ENCODE assay signal across 18 mouse cellular contexts in the genomic region with DNA sequence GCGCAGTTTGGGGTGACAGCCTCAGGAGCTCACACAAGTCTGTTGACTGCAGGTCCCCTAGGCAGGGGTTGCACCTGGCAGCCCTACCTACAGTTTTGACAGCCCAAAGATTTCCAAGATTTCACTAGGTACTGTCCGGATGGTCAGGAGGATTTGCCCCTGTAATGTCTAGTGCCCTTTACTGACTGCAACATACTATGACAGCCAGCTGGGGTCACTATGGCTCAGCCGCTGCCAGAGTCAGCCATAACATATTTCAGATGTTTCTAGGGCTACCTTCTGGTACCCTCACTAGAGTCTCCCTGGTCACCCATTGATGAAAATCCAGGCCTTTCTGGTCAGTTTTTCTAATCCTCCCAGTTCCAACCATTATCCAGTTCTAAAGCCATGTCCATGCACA. TPM values are rescaled to one million over a fixed set of nuclear protein-coding genes. Genes with fewer than 3 reads are reported as not detected.
A peak's percentile ranks its signal among the peaks of the same experiment; 100 is the strongest.
DNase-seq lines count a peak whose midpoint lies in the region; ATAC-seq and TF ChIP-seq lines count a peak whose summit lies in the region.
"Had no signal": no experiment of that assay in that cellular context is flagged by ENCODE, and none has a peak within 500 bp of the region (broad histone marks: within the 10 kb centered on the region; RNA-seq: fewer than 3 reads in every experiment).

No protein-coding gene starts in this region.

- no peaks in the 10 kb centered on the region for H3K9me3 ChIP-seq in hindbrain, postnatal 0 days (ENCODE audit: low read length)
- no peaks in the 10 kb centered on the region for H3K9me3 ChIP-seq in hindbrain, embryonic 11.5 days (ENCODE audit: control insufficient read depth, low read length)
- H3K9me3 ChIP-seq in midbrain, postnatal 0 days (ENCODE audit: low read length), result no peaks in the 10 kb centered on the region
- no peaks in the 10 kb centered on the region for H3K9me3 ChIP-seq in midbrain, embryonic 10.5 days (replicated peaks)
- H3K9me3 ChIP-seq: intestine, embryonic 15.5 days; limb, embryonic 13.5 days had no signal

- no peak overlapping the region for H3K9ac ChIP-seq in hindbrain, postnatal 0 days (replicated peaks; ENCODE audit: low read length)
- no peak overlapping the region for H3K9ac ChIP-seq in hindbrain, embryonic 11.5 days (ENCODE audit: low read depth, low read length)
- H3K9ac ChIP-seq in midbrain, postnatal 0 days (replicated peaks; ENCODE audit: low read length, poor library complexity, severe bottlenecking), result no peak overlapping the region
- H3K9ac ChIP-seq: intestine, embryonic 15.5 days; limb, embryonic 13.5 days had no signal

- no peak for DNase-seq in hindbrain, postnatal 0 days (ENCODE audit: low spot score)
- DNase-seq in hindbrain, embryonic 11.5 days (ENCODE audit: low spot score), result no peak
- DNase-seq in midbrain, postnatal 0 days (ENCODE audit: low spot score), result no peak
- DNase-seq in midbrain, embryonic 10.5 days (ENCODE audit: low spot score), result no peak
- no peak for DNase-seq in urinary bladder, postnatal 36 days (ENCODE audit: low spot score in 2 of 2)
- DNase-seq in kidney, postnatal 10 days, result no peak
- no peak for DNase-seq in heart, postnatal 14 days
- DNase-seq: cerebellum, postnatal 36 days; gastrocnemius, postnatal 36 days had no signal

- H3K27ac ChIP-seq in hindbrain, postnatal 0 days, result no peak overlapping the region
- no peak overlapping the region for H3K27ac ChIP-seq in hindbrain, embryonic 11.5 days (ENCODE audit: low read depth, low read length)
- H3K27ac ChIP-seq in midbrain, postnatal 0 days (ENCODE audit: low read depth, low read length), result no peak overlapping the region
- no peak overlapping the region for H3K27ac ChIP-seq in midbrain, embryonic 10.5 days (replicated peaks)
- H3K27ac ChIP-seq: intestine, embryonic 15.5 days; limb, embryonic 13.5 days had no signal

- no peak for ATAC-seq in hindbrain, postnatal 0 days
- no peak for ATAC-seq in hindbrain, embryonic 11.5 days (ENCODE audit: low FRiP score)
- ATAC-seq in midbrain, postnatal 0 days (ENCODE audit: low FRiP score), result no peak
- peak; percentile 42; the same call in 1 of the 2 replicates for ATAC-seq in common myeloid progenitor, adult 5-6 weeks (replicated peaks; ENCODE audit: low read depth, poor library complexity, severe bottlenecking)
- ATAC-seq: activated CD4-positive, CD25-positive, alpha-beta regulatory T cell, adult 4 months; intestine, embryonic 15.5 days had no signal

- H3K4me2 ChIP-seq in hindbrain, postnatal 0 days (ENCODE audit: low read depth, low read length), result no peak overlapping the region
- H3K4me2 ChIP-seq in hindbrain, embryonic 11.5 days (replicated peaks; ENCODE audit: low read depth, low read length), result no peak overlapping the region
- no peak overlapping the region for H3K4me2 ChIP-seq in midbrain, postnatal 0 days (ENCODE audit: low read depth, low read length, poor library complexity, severe bottlenecking)
- H3K4me2 ChIP-seq: intestine, embryonic 15.5 days; limb, embryonic 13.5 days had no signal

- peak; percentile 56 for TF ChIP-seq CTCF in hindbrain, postnatal 0 days (IDR thresholded peaks at IDR 0.05; ENCODE audit: low read depth)
- peak; percentile 42 for TF ChIP-seq CTCF in midbrain, postnatal 0 days (IDR thresholded peaks at IDR 0.05)

- 58% methylated on average over 3 of the region's 3 CpGs for WGBS in hindbrain, postnatal 0 days
- WGBS in hindbrain, embryonic 11.5 days, result 68% methylated on average over 3 of the region's 3 CpGs
- WGBS in midbrain, postnatal 0 days, result 69% methylated on average over 3 of the region's 3 CpGs
- WGBS in midbrain, embryonic 10.5 days, result 61% methylated on average over 3 of the region's 3 CpGs

- no peaks in the 10 kb centered on the region for H3K27me3 ChIP-seq in hindbrain, postnatal 0 days (ENCODE audit: insufficient read depth, low read length)
- no peaks in the 10 kb centered on the region for H3K27me3 ChIP-seq in hindbrain, embryonic 11.5 days (ENCODE audit: control insufficient read depth, insufficient read depth, low read length)
- H3K27me3 ChIP-seq in midbrain, postnatal 0 days (ENCODE audit: insufficient read depth, low read length), result no peaks in the 10 kb centered on the region
- no peaks in the 10 kb centered on the region for H3K27me3 ChIP-seq in midbrain, embryonic 10.5 days (ENCODE audit: low read depth, poor library complexity, severe bottlenecking)
- H3K27me3 ChIP-seq: intestine, embryonic 15.5 days; limb, embryonic 13.5 days had no signal

- intact Hi-C loops in heart, postnatal 14 days (cut with DNase I), result loop anchor here (2.0 kb wide), 1 partner anchor 41 kb away; no protein-coding TSS in a partner anchor

- no peak overlapping the region for H3K4me3 ChIP-seq in hindbrain, postnatal 0 days (ENCODE audit: low read length)
- H3K4me3 ChIP-seq in hindbrain, embryonic 11.5 days (ENCODE audit: low read depth, low read length), result no peak overlapping the region
- no peak overlapping the region for H3K4me3 ChIP-seq in midbrain, postnatal 0 days (ENCODE audit: low read depth, low read length)
- H3K4me3 ChIP-seq in midbrain, embryonic 10.5 days, result no peak overlapping the region
- H3K4me3 ChIP-seq: intestine, embryonic 15.5 days; limb, embryonic 13.5 days had no signal

- H3K4me1 ChIP-seq in hindbrain, postnatal 0 days (ENCODE audit: insufficient read depth, low read length), result no peaks in the 10 kb centered on the region
- no peaks in the 10 kb centered on the region for H3K4me1 ChIP-seq in hindbrain, embryonic 11.5 days (replicated peaks; ENCODE audit: control insufficient read depth, insufficient read depth, low read length)
- H3K4me1 ChIP-seq in midbrain, postnatal 0 days (ENCODE audit: insufficient read depth, low read length), result no peaks in the 10 kb centered on the region
- H3K4me1 ChIP-seq in midbrain, embryonic 10.5 days, result no peaks in the 10 kb centered on the region
- H3K4me1 ChIP-seq: intestine, embryonic 15.5 days; limb, embryonic 13.5 days had no signal

- peaks cover 6% of the 10 kb centered on the region; the same call in 1 of the 2 replicates for H3K36me3 ChIP-seq in hindbrain, postnatal 0 days (ENCODE audit: insufficient read depth, low read length)
- H3K36me3 ChIP-seq in hindbrain, embryonic 11.5 days (ENCODE audit: control insufficient read depth, insufficient read depth, low read length), result no peaks in the 10 kb centered on the region
- peaks cover 10% of the 10 kb centered on the region for H3K36me3 ChIP-seq in midbrain, postnatal 0 days (ENCODE audit: insufficient read depth, low read length)
- peaks cover 14% of the 10 kb centered on the region for H3K36me3 ChIP-seq in midbrain, embryonic 10.5 days

RNA-seq across cellular contexts. Expression of a gene that starts 8.4 kb away (rescaled TPM):
- 0.58 and 0.68 TPM in 2 replicates for total RNA-seq in hindbrain, postnatal 0 days (2014; rRNA removed)
- polyA plus RNA-seq in hindbrain, postnatal 0 days (2015; fragmentation: Nextera tagmentation; extraction: Ambion mirVana), result 6.5 and 8.0 TPM in 2 replicates
- 4.0 and 6.1 TPM in 2 replicates for polyA plus RNA-seq in hindbrain, embryonic 11.5 days (2014; fragmentation: Nextera tagmentation; extraction: Ambion mirVana)
- total RNA-seq in midbrain, postnatal 0 days (2014; rRNA removed), result 2.7 and 4.4 TPM in 2 replicates
- polyA plus RNA-seq in midbrain, postnatal 0 days (2015; fragmentation: Nextera tagmentation; extraction: Ambion mirVana), result 6.8 TPM in 2 replicates
- polyA plus RNA-seq in midbrain, embryonic 10.5 days (2016; fragmentation: Nextera tagmentation; extraction: Ambion mirVana), result 5.2 and 5.6 TPM in 2 replicates
- total RNA-seq in common myeloid progenitor, adult 5-6 weeks (2017), result 0.19 and 2.7 TPM in 2 replicates
- total RNA-seq in heart, postnatal 14 days (2021), result under 1 TPM; 0.51 to 0.98 TPM

RNA-seq across cellular contexts. Expression of a gene that starts 9.4 kb away (rescaled TPM):
- total RNA-seq in hindbrain, postnatal 0 days (2014; rRNA removed), result 140 and 175 TPM in 2 replicates
- polyA plus RNA-seq in hindbrain, postnatal 0 days (2015; fragmentation: Nextera tagmentation; extraction: Ambion mirVana), result 93.4 and 102 TPM in 2 replicates
- polyA plus RNA-seq in hindbrain, embryonic 11.5 days (2014; fragmentation: Nextera tagmentation; extraction: Ambion mirVana), result 64.2 and 75.3 TPM in 2 replicates
- 131 and 148 TPM in 2 replicates for total RNA-seq in midbrain, postnatal 0 days (2014; rRNA removed)
- polyA plus RNA-seq in midbrain, postnatal 0 days (2015; fragmentation: Nextera tagmentation; extraction: Ambion mirVana), result 106 and 113 TPM in 2 replicates
- 91.2 and 108 TPM in 2 replicates for polyA plus RNA-seq in midbrain, embryonic 10.5 days (2016; fragmentation: Nextera tagmentation; extraction: Ambion mirVana)
- 16.6 and 21.4 TPM in 2 replicates for total RNA-seq in common myeloid progenitor, adult 5-6 weeks (2017)
- total RNA-seq in heart, postnatal 14 days (2021), result 10 to 100 TPM; 92.0 to 96.2 TPM

RNA-seq across cellular contexts. Expression of a gene that starts 16.2 kb away (rescaled TPM):
- not detected in 2 replicates for total RNA-seq in hindbrain, postnatal 0 days (2014; rRNA removed)
- not detected in 2 replicates for polyA plus RNA-seq in hindbrain, postnatal 0 days (2015; fragmentation: Nextera tagmentation; extraction: Ambion mirVana)
- polyA plus RNA-seq in hindbrain, embryonic 11.5 days (2014; fragmentation: Nextera tagmentation; extraction: Ambion mirVana), result not detected in 2 replicates
- total RNA-seq in midbrain, postnatal 0 days (2014; rRNA removed), result not detected in 2 replicates
- polyA plus RNA-seq in midbrain, postnatal 0 days (2015; fragmentation: Nextera tagmentation; extraction: Ambion mirVana), result not detected in 2 replicates
- polyA plus RNA-seq in midbrain, embryonic 10.5 days (2016; fragmentation: Nextera tagmentation; extraction: Ambion mirVana), result not detected in 2 replicates
- total RNA-seq in common myeloid progenitor, adult 5-6 weeks (2017), result not detected in 2 replicates
- total RNA-seq in heart, postnatal 14 days (2021), result not detected
- total RNA-seq: gastrocnemius, postnatal 36 days; heart, postnatal 10 days; layer of hippocampus, postnatal 14 days; megakaryocyte-erythroid progenitor cell, adult 5-6 weeks had no signal
- polyA plus RNA-seq: activated CD4-positive, CD25-positive, alpha-beta regulatory T cell, adult 4 months; intestine, embryonic 15.5 days; limb, embryonic 13.5 days; neural tube, embryonic 11.5 days; stomach, embryonic 16.5 days had no signal

RNA-seq across cellular contexts. Expression of a gene that starts 36.8 kb away (rescaled TPM):
- total RNA-seq in hindbrain, postnatal 0 days (2014; rRNA removed), result 10.0 and 11.4 TPM in 2 replicates
- polyA plus RNA-seq in hindbrain, postnatal 0 days (2015; fragmentation: Nextera tagmentation; extraction: Ambion mirVana), result 9.2 and 9.3 TPM in 2 replicates
- 25.3 and 32.3 TPM in 2 replicates for polyA plus RNA-seq in hindbrain, embryonic 11.5 days (2014; fragmentation: Nextera tagmentation; extraction: Ambion mirVana)
- 5.5 and 7.6 TPM in 2 replicates for total RNA-seq in midbrain, postnatal 0 days (2014; rRNA removed)
- 7.0 and 9.3 TPM in 2 replicates for polyA plus RNA-seq in midbrain, postnatal 0 days (2015; fragmentation: Nextera tagmentation; extraction: Ambion mirVana)
- 38.9 and 41.4 TPM in 2 replicates for polyA plus RNA-seq in midbrain, embryonic 10.5 days (2016; fragmentation: Nextera tagmentation; extraction: Ambion mirVana)
- 11.5 and 15.8 TPM in 2 replicates for total RNA-seq in common myeloid progenitor, adult 5-6 weeks (2017)
- 10 to 100 TPM; 16.6 to 16.7 TPM for total RNA-seq in heart, postnatal 14 days (2021)

RNA-seq across cellular contexts. Expression of a gene that starts 40.1 kb away (rescaled TPM):
- 1,517 and 2,498 TPM in 2 replicates for total RNA-seq in hindbrain, postnatal 0 days (2014; rRNA removed)
- polyA plus RNA-seq in hindbrain, postnatal 0 days (2015; fragmentation: Nextera tagmentation; extraction: Ambion mirVana), result 2,872 and 3,193 TPM in 2 replicates
- polyA plus RNA-seq in hindbrain, embryonic 11.5 days (2014; fragmentation: Nextera tagmentation; extraction: Ambion mirVana), result 0.39 and 0.64 TPM in 2 replicates
- 2,128 and 2,726 TPM in 2 replicates for total RNA-seq in midbrain, postnatal 0 days (2014; rRNA removed)
- polyA plus RNA-seq in midbrain, postnatal 0 days (2015; fragmentation: Nextera tagmentation; extraction: Ambion mirVana), result 2,827 and 3,075 TPM in 2 replicates
- 0.16 TPM in 1 of 2 replicates, not detected in the other for polyA plus RNA-seq in midbrain, embryonic 10.5 days (2016; fragmentation: Nextera tagmentation; extraction: Ambion mirVana)
- total RNA-seq in common myeloid progenitor, adult 5-6 weeks (2017), result 4.1 TPM in 1 of 2 replicates, not detected in the other
- 10 to 100 TPM; 30.9 to 38.6 TPM for total RNA-seq in heart, postnatal 14 days (2021)
- total RNA-seq: megakaryocyte-erythroid progenitor cell, adult 5-6 weeks had no signal
- polyA plus RNA-seq: activated CD4-positive, CD25-positive, alpha-beta regulatory T cell, adult 4 months; neural tube, embryonic 11.5 days had no signal
